Mouse (Mus musculus): ENCODE data around the gene Peak1.

GRCm38 (mm10) chr9:56154572-56154971 lies 263.3 kb downstream of the Peak1 start:
- no peak for TF ChIP-seq GATA1 (IDR thresholded peaks at IDR 0.05; ENCODE audit: low read length)
- TF ChIP-seq TAL1 (IDR thresholded peaks at IDR 0.05; ENCODE audit: low read length), result no peak

Measured in erythroblast, embryonic 14.5 days (primary cell).